Mouse (Mus musculus) kidney, adult 2 months (tissue): ENCODE results near the gene Myod1.

Experiments
- CTCF ChIP-seq: fragments of 200-500 bp; conservative IDR thresholded peaks from 2 replicates; pipeline ENCODE4 v1.5.1; 2011; ENCODE audit warnings: low read depth, mild to moderate bottlenecking, control low read depth, low read length, moderate library complexity, mixed read lengths; ENCODE audit not compliant: insufficient read depth, insufficient read length
- POLR2A ChIP-seq: fragments of 200-500 bp; IDR thresholded peaks from one replicate; pipeline ENCODE4 v1.6.1; 2011; ENCODE audit warnings: low read depth, low read length, control low read depth

DNA sequence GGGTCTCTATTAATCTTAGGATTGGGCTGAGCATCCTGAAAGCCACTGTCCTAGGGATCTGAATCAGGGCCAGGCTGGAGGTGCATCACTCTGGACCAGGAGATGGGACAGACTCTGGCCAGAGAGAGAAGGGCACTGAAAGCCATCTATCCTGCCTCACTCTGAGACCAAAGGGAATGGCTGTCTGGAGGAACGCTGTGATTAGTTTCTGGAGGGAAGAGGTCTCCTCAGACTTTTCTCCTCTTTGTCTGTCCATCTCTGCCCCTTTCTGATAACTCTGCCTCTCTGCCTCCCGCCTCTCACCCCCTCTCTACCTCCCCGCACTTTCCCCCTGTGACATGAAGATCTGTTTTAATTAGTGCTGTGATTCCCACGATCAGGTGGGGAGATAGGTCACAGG lies 18.7 kb downstream of the Myod1 start:
- TF ChIP-seq CTCF: no peak
- TF ChIP-seq POLR2A: no peak
